In the genomic region with DNA sequence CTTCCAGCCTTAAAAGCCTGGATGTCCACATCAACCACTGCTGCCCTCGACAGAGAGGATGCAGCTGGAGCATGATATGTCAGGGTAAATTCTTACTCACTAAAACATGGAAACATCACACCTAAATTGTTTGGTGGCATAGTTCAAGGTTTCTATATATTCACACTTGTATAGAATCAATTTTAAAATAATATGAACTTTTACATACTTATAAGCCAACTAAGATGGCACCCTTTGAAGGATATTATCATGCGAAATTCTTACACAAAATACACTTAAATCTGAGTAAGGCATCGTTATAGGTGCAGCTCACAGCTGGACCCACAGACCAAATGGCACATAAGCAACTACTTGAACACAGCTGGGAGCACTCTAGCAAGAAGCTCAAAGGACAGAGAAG, we compare ENCODE assay signal across 10 mouse cellular contexts. TPM values are rescaled to one million over a fixed set of nuclear protein-coding genes. Genes with fewer than 3 reads are reported as not detected.
A peak's percentile ranks its signal among the peaks of the same experiment; 100 is the strongest.
DNase-seq lines count a peak whose midpoint lies in the region; ATAC-seq lines count a peak whose summit lies in the region.
"Not testable (repeated sequence)": the region's sequence is repeated elsewhere in the genome, so short reads cannot be mapped to it uniquely, and the experiment has no call there.
"Had no signal": no experiment of that assay in that cellular context is flagged by ENCODE, and none has a peak within 500 bp of the region (broad histone marks: within the 10 kb centered on the region; RNA-seq: fewer than 3 reads in every experiment).

Gene Raet1d, plus strand, starts transcription at position 301 of the 400 bp plus-strand sequence.

- H3K27ac ChIP-seq in embryonic facial prominence, embryonic 13.5 days; heart, embryonic 10.5 days; hindbrain, embryonic 11.5 days (ENCODE audit: low read depth, low read length); kidney, embryonic 15.5 days; limb, embryonic 15.5 days; midbrain, embryonic 10.5 days (replicated peaks); neural tube, embryonic 15.5 days (replicated peaks): not testable (repeated sequence)

- WGBS in embryonic facial prominence, embryonic 13.5 days: 70% methylated on average over 3 of the region's 3 CpGs
- WGBS in heart, embryonic 10.5 days: 67% methylated on average over 3 of the region's 3 CpGs
- 78% methylated on average over 3 of the region's 3 CpGs for WGBS in hindbrain, embryonic 11.5 days
- WGBS in kidney, embryonic 15.5 days: 77% methylated on average over 3 of the region's 3 CpGs
- 67% methylated on average over 3 of the region's 3 CpGs for WGBS in limb, embryonic 15.5 days
- WGBS in midbrain, embryonic 10.5 days: 84% methylated on average over 3 of the region's 3 CpGs
- WGBS in neural tube, embryonic 15.5 days: 83% methylated on average over 3 of the region's 3 CpGs

- not testable (repeated sequence) for H3K9ac ChIP-seq in embryonic facial prominence, embryonic 13.5 days; hindbrain, embryonic 11.5 days (ENCODE audit: low read depth, low read length); kidney, embryonic 15.5 days; limb, embryonic 15.5 days; neural tube, embryonic 15.5 days (replicated peaks)

- H3K4me1 ChIP-seq in embryonic facial prominence, embryonic 13.5 days; heart, embryonic 10.5 days; hindbrain, embryonic 11.5 days (replicated peaks; ENCODE audit: control insufficient read depth, insufficient read depth, low read length); kidney, embryonic 15.5 days; limb, embryonic 15.5 days; midbrain, embryonic 10.5 days; neural tube, embryonic 15.5 days: not testable (repeated sequence)

- H3K4me2 ChIP-seq in embryonic facial prominence, embryonic 13.5 days: peak within 1 kb of the TSS; percentile 46
- H3K4me2 ChIP-seq in hindbrain, embryonic 11.5 days (replicated peaks; ENCODE audit: low read depth, low read length); limb, embryonic 15.5 days: not testable (repeated sequence)
- peak within 1 kb of the TSS; percentile 49 for H3K4me2 ChIP-seq in kidney, embryonic 15.5 days
- peak within 1 kb of the TSS; percentile 47; the same call in 1 of the 2 replicates for H3K4me2 ChIP-seq in neural tube, embryonic 15.5 days

- not testable (repeated sequence) for H3K27me3 ChIP-seq in embryonic facial prominence, embryonic 13.5 days; heart, embryonic 10.5 days (ENCODE audit: insufficient read depth, poor library complexity, severe bottlenecking); hindbrain, embryonic 11.5 days (ENCODE audit: control insufficient read depth, insufficient read depth, low read length); kidney, embryonic 15.5 days; limb, embryonic 15.5 days; midbrain, embryonic 10.5 days (ENCODE audit: low read depth, poor library complexity, severe bottlenecking); neural tube, embryonic 15.5 days (replicated peaks)

- ATAC-seq in embryonic facial prominence, embryonic 13.5 days (ENCODE audit: insufficient number of reproducible peaks, insufficient read depth, low FRiP score, low TSS enrichment, low read depth); hindbrain, embryonic 11.5 days (ENCODE audit: low FRiP score); kidney, embryonic 15.5 days (replicated peaks; ENCODE audit: low FRiP score); limb, embryonic 15.5 days (ENCODE audit: insufficient number of reproducible peaks, low FRiP score, low TSS enrichment, low read depth); neural tube, embryonic 15.5 days (ENCODE audit: low FRiP score): not testable (repeated sequence)

- not testable (repeated sequence) for H3K9me3 ChIP-seq in embryonic facial prominence, embryonic 13.5 days; heart, embryonic 10.5 days; hindbrain, embryonic 11.5 days (ENCODE audit: control insufficient read depth, low read length); kidney, embryonic 15.5 days (replicated peaks); limb, embryonic 15.5 days; midbrain, embryonic 10.5 days (replicated peaks); neural tube, embryonic 15.5 days (replicated peaks)

- H3K36me3 ChIP-seq in embryonic facial prominence, embryonic 13.5 days; heart, embryonic 10.5 days; hindbrain, embryonic 11.5 days (ENCODE audit: control insufficient read depth, insufficient read depth, low read length); kidney, embryonic 15.5 days; limb, embryonic 15.5 days; midbrain, embryonic 10.5 days; neural tube, embryonic 15.5 days: not testable (repeated sequence)

- DNase-seq in heart, embryonic 10.5 days (ENCODE audit: low spot score); hindbrain, embryonic 11.5 days (ENCODE audit: low spot score); midbrain, embryonic 10.5 days (ENCODE audit: low spot score): not testable (repeated sequence)

- H3K4me3 ChIP-seq in embryonic facial prominence, embryonic 13.5 days: peak within 1 kb of the TSS; percentile 23
- H3K4me3 ChIP-seq in heart, embryonic 10.5 days; hindbrain, embryonic 11.5 days (ENCODE audit: low read depth, low read length); kidney, embryonic 15.5 days (replicated peaks); limb, embryonic 15.5 days; midbrain, embryonic 10.5 days; neural tube, embryonic 15.5 days (replicated peaks): not testable (repeated sequence)

RNA-seq across cellular contexts. Expression of gene Raet1d, which starts in this region (rescaled TPM):
- 17.6 and 17.7 TPM in 2 replicates for polyA plus RNA-seq in embryonic facial prominence, embryonic 13.5 days (2015; fragmentation: Nextera tagmentation; extraction: Ambion mirVana)
- 14.8 and 19.3 TPM in 2 replicates for polyA plus RNA-seq in heart, embryonic 10.5 days (2016; fragmentation: Nextera tagmentation; extraction: Ambion mirVana)
- polyA plus RNA-seq in hindbrain, embryonic 11.5 days (2014; fragmentation: Nextera tagmentation; extraction: Ambion mirVana): 15.6 TPM in 2 replicates
- 13.7 and 15.2 TPM in 2 replicates for polyA plus RNA-seq in kidney, embryonic 15.5 days (2015; fragmentation: Nextera tagmentation; extraction: Ambion mirVana)
- 16.1 and 16.9 TPM in 2 replicates for polyA plus RNA-seq in limb, embryonic 15.5 days (2015; fragmentation: Nextera tagmentation; extraction: Ambion mirVana)
- polyA plus RNA-seq in midbrain, embryonic 10.5 days (2016; fragmentation: Nextera tagmentation; extraction: Ambion mirVana): 18.0 and 19.6 TPM in 2 replicates
- 2.0 TPM in 2 replicates for polyA plus RNA-seq in neural tube, embryonic 15.5 days (2015; fragmentation: Nextera tagmentation; extraction: Ambion mirVana)
- polyA plus RNA-seq: adrenal gland, adult 2 months; cerebellum, adult 2 months; inflammation-experienced regulatory T-cells, adult 6 months had no signal
